ENCODE assay signal across 35 mouse cellular contexts in genomic region chr5:18282095-18282494, GRCm38 (mm10).
"Had no signal": no experiment of that assay in that cellular context is flagged by ENCODE, and none has a peak within 500 bp of the region (broad histone marks: within the 10 kb centered on the region; RNA-seq: fewer than 3 reads in every experiment).

No protein-coding gene starts in this region.

- H3K27ac ChIP-seq: heart, embryonic 10.5 days; heart, embryonic 13.5 days; heart, embryonic 15.5 days; hindbrain, embryonic 10.5 days; hindbrain, embryonic 12.5 days; hindbrain, embryonic 13.5 days; hindbrain, embryonic 14.5 days; hindbrain, embryonic 15.5 days; hindbrain, postnatal 0 days; intestine, embryonic 15.5 days; kidney, embryonic 15.5 days; kidney, postnatal 0 days; layer of hippocampus, adult 2 months had no signal

- H3K9me3 ChIP-seq: heart, embryonic 13.5 days; heart, embryonic 15.5 days; hindbrain, embryonic 10.5 days; hindbrain, embryonic 12.5 days; hindbrain, embryonic 13.5 days; hindbrain, embryonic 15.5 days; intestine, embryonic 15.5 days; kidney, embryonic 15.5 days had no signal

- H3K27me3 ChIP-seq: heart, embryonic 12.5 days; heart, embryonic 13.5 days; heart, embryonic 15.5 days; hindbrain, embryonic 12.5 days; hindbrain, embryonic 13.5 days; hindbrain, embryonic 15.5 days; intestine, embryonic 15.5 days; kidney, embryonic 15.5 days had no signal

- H3K4me1 ChIP-seq: heart, embryonic 10.5 days; heart, embryonic 12.5 days; heart, embryonic 13.5 days; heart, embryonic 15.5 days; hindbrain, embryonic 10.5 days; hindbrain, embryonic 12.5 days; hindbrain, embryonic 13.5 days; hindbrain, embryonic 15.5 days; intestine, embryonic 15.5 days; kidney, embryonic 15.5 days had no signal

- H3K36me3 ChIP-seq: hindbrain, embryonic 12.5 days; intestine, embryonic 15.5 days had no signal

- H3K9ac ChIP-seq: heart, embryonic 12.5 days; heart, embryonic 13.5 days; heart, embryonic 15.5 days; hindbrain, embryonic 12.5 days; hindbrain, embryonic 13.5 days; hindbrain, embryonic 14.5 days; hindbrain, embryonic 15.5 days; intestine, embryonic 15.5 days; kidney, embryonic 15.5 days had no signal

- H3K4me2 ChIP-seq: heart, embryonic 11.5 days; heart, embryonic 12.5 days; heart, embryonic 13.5 days; heart, embryonic 15.5 days; hindbrain, embryonic 12.5 days; hindbrain, embryonic 13.5 days; hindbrain, embryonic 14.5 days; hindbrain, embryonic 15.5 days; intestine, embryonic 15.5 days; kidney, embryonic 15.5 days had no signal

- DNase-seq: heart, postnatal 10 days; heart, postnatal 14 days; heart, postnatal 36 days; heart, postnatal 4 days; kidney, adult 11 months; kidney, adult 18-20 months; kidney, adult 2 months; kidney, adult 8-10 months; kidney, adult 9 months; kidney, postnatal 10 days; kidney, postnatal 14 days; kidney, postnatal 25 days; kidney, postnatal 36 days; kidney, postnatal 4 days; layer of hippocampus, adult 9-11 months; layer of hippocampus, postnatal 36 days had no signal

- ATAC-seq: hindbrain, embryonic 16.5 days; hindbrain, postnatal 0 days; inflammation-experienced regulatory T-cells, adult 6 months; intestine, embryonic 15.5 days; intestine, embryonic 16.5 days; intestine, postnatal 0 days had no signal

- H3K4me3 ChIP-seq: heart, embryonic 10.5 days; heart, embryonic 12.5 days; heart, embryonic 13.5 days; heart, embryonic 15.5 days; hindbrain, embryonic 10.5 days; hindbrain, embryonic 12.5 days; hindbrain, embryonic 13.5 days; hindbrain, embryonic 15.5 days; intestine, embryonic 15.5 days; kidney, embryonic 15.5 days; layer of hippocampus, adult 2 months had no signal
